Mouse (Mus musculus): ENCODE measurements around the gene Akna.
A peak's percentile ranks its signal among the peaks of the same experiment; 100 is the strongest.

Akna gene

DNA sequence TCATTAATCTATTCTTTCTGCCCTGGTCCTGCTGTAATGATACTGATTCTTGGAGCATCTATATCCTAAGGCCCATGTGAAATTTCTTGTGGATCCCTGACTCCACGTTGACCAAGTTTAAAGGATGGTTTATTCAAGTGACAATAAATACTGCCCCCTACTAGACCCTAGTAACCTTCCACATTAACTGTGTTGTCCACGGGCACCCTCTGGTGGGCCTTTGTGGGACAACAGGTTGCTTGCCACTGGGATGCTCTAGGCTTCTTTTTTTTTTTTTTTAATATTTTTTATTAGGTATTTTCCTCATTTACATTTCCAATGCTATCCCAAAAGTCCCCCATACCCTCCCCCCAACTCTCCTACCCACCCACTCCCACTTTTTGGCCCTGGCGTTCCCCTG is 83.6 kb downstream of the Akna start:
- DNase-seq (ENCODE audit: low spot score), result peak; percentile 42
